Mouse (Mus musculus) right cerebral cortex, postnatal 25 days (tissue): ENCODE data around the gene Coro6.
A peak's percentile ranks its signal among the peaks of the same experiment; 100 is the strongest.

ENCODE experiments used
- DNase-seq: peaks from one replicate; pipeline ENCODE4 v3.0.0; 2022

The Coro6 gene

GRCm38 (mm10) chr11:77494782-77495181 is 32.6 kb downstream of the Coro6 start:
- DNase-seq = no peak

DNA sequence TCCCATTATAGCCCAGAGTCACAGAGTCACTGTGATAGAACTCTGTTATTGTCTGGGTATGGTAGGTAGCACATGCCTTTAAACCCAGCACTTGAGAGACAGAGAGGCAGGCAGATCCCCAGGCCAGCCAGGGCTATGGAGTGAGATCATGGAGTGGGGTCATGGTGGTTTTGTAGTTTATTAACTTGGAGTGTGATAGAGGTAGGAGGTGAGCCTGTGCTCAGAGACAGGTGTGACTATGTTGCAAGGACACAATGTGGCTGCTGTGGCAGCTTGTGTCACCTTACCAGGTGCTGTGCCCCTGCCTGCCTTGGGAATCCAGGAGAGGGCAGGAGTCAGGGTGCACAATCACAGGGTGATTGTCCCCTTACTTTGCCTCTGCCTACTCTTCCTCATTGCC is 33.3 kb downstream of the Coro6 start:
- no peak for DNase-seq

DNA sequence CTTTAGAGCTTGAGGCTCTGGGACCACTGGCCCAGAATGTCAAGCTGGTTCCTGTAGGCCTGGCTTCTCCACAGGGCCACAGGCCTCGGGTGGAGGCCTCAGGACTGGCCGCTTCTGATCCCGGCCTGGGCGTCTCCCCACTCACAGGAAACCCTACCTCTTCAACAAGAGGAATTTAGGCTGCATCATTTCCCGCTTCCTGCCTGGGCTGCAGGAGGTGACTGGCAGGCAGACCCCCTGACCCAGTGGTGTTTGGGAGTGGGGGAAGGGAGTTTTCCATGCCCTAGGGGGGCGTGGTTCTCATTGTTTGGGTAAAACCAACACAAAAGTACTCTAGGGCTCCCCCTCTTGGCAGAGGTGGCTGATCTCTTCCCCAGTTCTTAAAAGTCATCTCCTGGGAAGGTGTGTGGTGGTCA is 35.1 kb downstream of the Coro6 start:
- no peak for DNase-seq

GRCm38 (mm10) chr11:77497851-77498250 is 35.6 kb downstream of the Coro6 start:
- DNase-seq = no peak

GRCm38 (mm10) chr11:77498261-77499139 is 36.3 kb downstream of the Coro6 start:
- no peak for DNase-seq

DNA sequence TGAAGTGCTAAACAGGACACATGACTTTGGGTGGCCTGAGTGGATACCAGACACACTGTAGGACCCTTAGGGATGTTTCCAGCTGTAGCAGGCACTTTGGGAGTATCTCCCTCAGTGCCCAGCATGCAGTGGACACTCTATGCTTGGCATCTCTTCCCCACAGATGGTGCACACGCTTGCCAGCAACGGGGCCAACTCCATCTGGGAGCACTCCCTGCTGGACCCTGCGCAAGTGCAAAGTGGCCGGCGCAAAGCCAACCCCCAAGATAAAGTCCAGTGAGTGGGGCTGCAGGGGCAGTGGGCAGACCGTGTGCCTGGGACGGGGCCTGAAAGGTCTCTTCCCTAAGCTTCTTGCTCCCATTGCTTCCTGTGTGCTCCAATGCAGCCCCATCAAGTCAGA is 37.1 kb downstream of the Coro6 start:
- DNase-seq = no peak

GRCm38 (mm10) chr11:77500361-77501325 is 38.4 kb downstream of the Coro6 start:
- DNase-seq = peak; percentile 75

GRCm38 (mm10) chr11:77501392-77501791 is 39.2 kb downstream of the Coro6 start:
- peak; percentile 62 for DNase-seq

DNA sequence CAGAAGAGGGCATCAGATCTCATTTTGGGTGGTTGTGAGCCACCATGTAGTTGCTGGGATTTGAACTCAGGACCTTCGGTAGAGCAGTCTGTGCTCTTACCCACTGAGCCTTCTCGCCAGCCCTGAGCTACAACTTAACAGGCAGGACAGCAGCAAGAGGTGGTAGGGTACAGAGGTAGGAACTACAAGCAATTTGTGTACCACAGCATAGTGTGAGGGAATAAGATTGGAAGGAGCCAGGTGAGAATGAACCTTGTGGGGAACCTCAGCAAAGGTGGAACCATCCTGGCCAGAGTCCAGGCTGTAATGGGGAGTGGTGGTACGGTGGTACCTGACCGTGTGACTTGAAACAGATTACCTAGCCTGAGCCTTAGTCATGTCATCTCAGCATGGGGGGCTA is 39.8 kb downstream of the Coro6 start:
- DNase-seq = no peak

GRCm38 (mm10) chr11:77502481-77502880 is 40.3 kb downstream of the Coro6 start:
- DNase-seq = no peak

DNA sequence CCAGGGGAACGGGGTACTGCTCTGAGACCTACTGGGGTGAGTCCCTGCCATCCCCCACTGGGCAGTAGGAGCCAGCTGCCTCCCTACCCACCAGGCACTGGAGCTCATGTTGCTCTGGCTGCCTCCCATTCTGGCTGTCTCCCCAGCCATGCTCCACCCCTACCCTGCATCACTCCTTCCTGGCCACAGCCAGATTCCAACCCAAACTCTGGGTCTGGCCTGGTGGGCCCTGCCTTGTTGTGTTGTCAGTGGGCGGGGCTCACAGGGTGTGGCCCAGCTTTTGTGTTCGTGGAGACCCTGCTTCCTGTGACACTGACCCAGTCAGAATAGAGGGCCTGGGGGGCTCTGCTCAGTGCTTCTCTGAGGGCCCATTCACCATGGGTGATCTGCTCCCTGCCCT is 41.3 kb downstream of the Coro6 start:
- DNase-seq = no peak

- no peak for DNase-seq
Measured at GRCm38 (mm10) chr11:77504377-77504776, 42.2 kb downstream of the Coro6 start.

GRCm38 (mm10) chr11:77505291-77505980 is 43.2 kb downstream of the Coro6 start:
- DNase-seq = no peak

- no peak for DNase-seq
Measured at GRCm38 (mm10) chr11:77506273-77506672, 44.1 kb downstream of the Coro6 start.

- DNase-seq = no peak
Measured at GRCm38 (mm10) chr11:77506941-77507340, 44.7 kb downstream of the Coro6 start.

GRCm38 (mm10) chr11:77507426-77507825 is 45.2 kb downstream of the Coro6 start:
- DNase-seq = no peak

DNA sequence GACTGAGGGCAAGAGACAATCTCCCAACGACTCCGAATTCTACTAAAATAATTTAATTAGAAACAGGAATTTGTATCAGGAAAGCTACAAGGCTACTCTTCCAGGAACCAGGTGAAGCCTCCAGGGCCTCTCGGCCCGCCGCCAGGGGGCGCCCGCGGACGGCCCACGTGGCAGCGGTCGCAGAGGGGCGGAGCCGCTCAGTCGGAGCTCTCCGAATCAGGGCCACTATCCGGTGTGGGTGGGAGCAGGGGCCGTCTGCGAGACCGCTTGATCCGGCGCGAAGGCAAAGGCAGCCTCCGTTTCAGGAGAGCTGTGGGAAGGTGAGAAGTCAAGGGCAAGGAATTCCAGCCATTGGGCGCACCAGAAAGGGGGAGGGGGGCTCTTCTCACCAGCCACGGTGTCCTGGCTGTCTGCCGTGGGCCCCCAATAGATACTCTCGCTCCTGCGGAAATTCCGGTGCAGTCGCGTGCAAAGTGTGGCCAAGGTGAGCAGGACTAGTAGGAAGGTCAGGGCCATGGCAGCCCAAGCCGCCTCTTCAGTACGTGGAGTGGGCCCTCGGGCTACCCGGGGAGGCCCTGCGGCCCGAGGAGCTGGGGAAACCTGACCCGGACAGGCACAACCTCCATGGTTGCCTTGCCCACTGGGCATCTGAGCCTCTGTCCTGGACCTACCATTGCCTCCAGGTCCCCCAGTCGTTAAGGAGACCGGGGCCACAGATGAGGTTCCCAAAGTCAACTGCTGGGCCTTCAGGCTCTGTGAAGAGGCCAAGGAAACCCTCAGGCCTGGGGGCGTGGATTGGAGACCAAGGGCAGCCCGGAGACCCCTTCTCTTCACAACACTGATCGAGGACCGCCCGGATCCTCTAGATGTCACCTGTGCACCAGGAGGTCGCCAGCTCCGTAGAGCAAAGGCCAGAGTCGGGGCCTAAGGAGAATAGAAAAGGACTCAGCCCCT is 46.1 kb downstream of the Coro6 start:
- peak; percentile 81 for DNase-seq

DNA sequence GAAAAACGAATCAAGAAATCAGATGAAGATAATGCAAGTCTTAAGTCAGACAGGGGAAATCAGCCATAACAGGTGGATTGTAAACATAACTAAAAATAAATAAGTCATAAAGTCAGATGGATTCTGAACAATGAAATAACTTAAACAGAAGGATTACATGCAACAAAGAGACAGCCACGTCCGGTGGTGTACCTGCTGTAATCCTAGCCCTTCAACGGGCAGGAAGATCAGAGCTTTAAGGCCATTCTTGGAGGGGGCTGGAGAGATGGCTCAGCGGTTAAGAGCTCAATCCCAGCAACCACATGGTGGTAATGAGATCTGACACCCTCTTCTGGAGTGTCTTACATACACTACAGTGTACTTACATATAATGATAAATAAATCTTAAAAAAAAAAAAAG is 49.1 kb downstream of the Coro6 start:
- DNase-seq = no peak

- peak; percentile 73 for DNase-seq
Measured at GRCm38 (mm10) chr11:77512891-77513810, 50.9 kb downstream of the Coro6 start.

DNA sequence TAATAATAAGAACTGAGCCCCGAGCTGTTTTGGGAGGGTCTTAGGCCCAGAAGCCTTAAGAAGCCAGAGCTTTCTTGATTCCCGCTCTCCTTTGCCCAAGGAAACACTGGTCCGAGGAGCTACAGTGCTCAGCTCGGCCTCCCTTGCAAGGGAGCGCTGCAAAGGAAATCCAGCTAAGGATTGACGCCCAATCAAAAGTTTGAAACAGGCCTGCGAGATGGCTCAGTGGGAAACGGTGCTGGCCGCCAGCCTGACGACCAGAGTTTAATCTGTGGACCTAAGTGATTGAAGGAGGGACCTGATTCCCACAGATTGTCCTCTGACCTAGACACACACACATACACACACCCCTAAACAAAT is 51.6 kb downstream of the Coro6 start:
- DNase-seq = no peak
